Mouse (Mus musculus) thymus, adult 2 months (tissue): ENCODE data around the gene Flt3l. TPM values are rescaled to one million over a fixed set of nuclear protein-coding genes. Genes with fewer than 3 reads are reported as not detected.

ENCODE experiments used
- DNase-seq: peaks from one replicate; pipeline ENCODE4 v3.0.0; 2021
- H3K27ac ChIP-seq: fragments of 200-500 bp; 2 replicates; pipeline ENCODE4 v1.5.1; 2012; ENCODE audit warnings: low read length, control low read depth; ENCODE audit not compliant: control insufficient read depth, insufficient read depth
- H3K27me3 ChIP-seq: fragments of 200-500 bp; 2 replicates; pipeline ENCODE4 v1.6.1; 2012; ENCODE audit warnings: mild to moderate bottlenecking, low read length, moderate library complexity, mixed read lengths; ENCODE audit not compliant: control insufficient read depth, insufficient read depth
- H3K36me3 ChIP-seq: fragments of 200-500 bp; 2 replicates; pipeline ENCODE4 v1.6.1; 2012; ENCODE audit warnings: mild to moderate bottlenecking, low read length, moderate library complexity; ENCODE audit not compliant: control insufficient read depth, insufficient read depth
- H3K4me1 ChIP-seq: fragments of 200-500 bp; replicated peaks from 2 replicates; pipeline ENCODE4 v1.6.1; 2012; ENCODE audit warnings: low read length; ENCODE audit not compliant: control insufficient read depth, insufficient read depth
- H3K4me3 ChIP-seq: fragments of 200-500 bp; 2 replicates; pipeline ENCODE4 v1.5.1; 2012; ENCODE audit warnings: mild to moderate bottlenecking, low read length, control low read depth, moderate library complexity; ENCODE audit not compliant: control insufficient read depth, insufficient read depth
- CTCF ChIP-seq: fragments of 200-500 bp; IDR thresholded peaks from 2 replicates; pipeline ENCODE4 v1.5.1; 2012; ENCODE audit warnings: mild to moderate bottlenecking, control low read depth, low read length, moderate library complexity, borderline replicate concordance; ENCODE audit not compliant: control insufficient read depth, poor library complexity, insufficient read depth; ENCODE audit errors: extremely low read depth
- POLR2A ChIP-seq: fragments of 200-500 bp; IDR thresholded peaks from 2 replicates; pipeline ENCODE4 v1.6.1; 2012; ENCODE audit warnings: mild to moderate bottlenecking, low read length, control low read depth, moderate library complexity; ENCODE audit not compliant: control insufficient read depth, poor library complexity, insufficient read depth; ENCODE audit errors: extremely low read depth
- WGBS: fragments of 180-500 bp; shearing (Covaris S2); methylation state at CpG from one replicate; pipeline ENCODE4 v1.1.7; 2018; 5-methylcytosine and 5-hydroxymethylcytosine counted together
- polyA plus RNA-seq: library from polyadenylated mRNA; depleted of rRNA; stranded (reverse); fragments of >200 nt; gene quantifications from 2 replicates; pipeline ENCODE4 v1.2.3, GENCODE M21; 2012

Gene Flt3l
- polyA plus RNA-seq, 1 experiment: 207 TPM

- no peak for TF ChIP-seq CTCF
- TF ChIP-seq POLR2A: no peak
- H3K27ac ChIP-seq: peak overlapping the region; percentile 97
- H3K4me1 ChIP-seq: peaks cover 55% of the 10 kb centered on the region
- no peak for DNase-seq
- peaks cover 33% of the 10 kb centered on the region for H3K36me3 ChIP-seq
- no peaks in the 10 kb centered on the region for H3K27me3 ChIP-seq
- H3K4me3 ChIP-seq: peak overlapping the region; percentile 79
Observed at GRCm38 (mm10) chr7:45121966-45122365, 14.3 kb downstream of the Flt3l start.

GRCm38 (mm10) chr7:45121404-45121803 is 14.8 kb downstream of the Flt3l start:
- peak; percentile 87 for DNase-seq
- peak overlapping the region; percentile 79 for H3K4me3 ChIP-seq
- H3K36me3 ChIP-seq: peaks cover 27% of the 10 kb centered on the region
- H3K27ac ChIP-seq: peak overlapping the region; percentile 97
- WGBS: 2% methylated on average over 8 of the region's 8 CpGs
- H3K27me3 ChIP-seq: no peaks in the 10 kb centered on the region
- 0 out of 2 replicates have a peak, but pooled peaks have one; percentile 38 for TF ChIP-seq CTCF
- TF ChIP-seq POLR2A: peak; percentile 92
- peaks cover 50% of the 10 kb centered on the region for H3K4me1 ChIP-seq

DNA sequence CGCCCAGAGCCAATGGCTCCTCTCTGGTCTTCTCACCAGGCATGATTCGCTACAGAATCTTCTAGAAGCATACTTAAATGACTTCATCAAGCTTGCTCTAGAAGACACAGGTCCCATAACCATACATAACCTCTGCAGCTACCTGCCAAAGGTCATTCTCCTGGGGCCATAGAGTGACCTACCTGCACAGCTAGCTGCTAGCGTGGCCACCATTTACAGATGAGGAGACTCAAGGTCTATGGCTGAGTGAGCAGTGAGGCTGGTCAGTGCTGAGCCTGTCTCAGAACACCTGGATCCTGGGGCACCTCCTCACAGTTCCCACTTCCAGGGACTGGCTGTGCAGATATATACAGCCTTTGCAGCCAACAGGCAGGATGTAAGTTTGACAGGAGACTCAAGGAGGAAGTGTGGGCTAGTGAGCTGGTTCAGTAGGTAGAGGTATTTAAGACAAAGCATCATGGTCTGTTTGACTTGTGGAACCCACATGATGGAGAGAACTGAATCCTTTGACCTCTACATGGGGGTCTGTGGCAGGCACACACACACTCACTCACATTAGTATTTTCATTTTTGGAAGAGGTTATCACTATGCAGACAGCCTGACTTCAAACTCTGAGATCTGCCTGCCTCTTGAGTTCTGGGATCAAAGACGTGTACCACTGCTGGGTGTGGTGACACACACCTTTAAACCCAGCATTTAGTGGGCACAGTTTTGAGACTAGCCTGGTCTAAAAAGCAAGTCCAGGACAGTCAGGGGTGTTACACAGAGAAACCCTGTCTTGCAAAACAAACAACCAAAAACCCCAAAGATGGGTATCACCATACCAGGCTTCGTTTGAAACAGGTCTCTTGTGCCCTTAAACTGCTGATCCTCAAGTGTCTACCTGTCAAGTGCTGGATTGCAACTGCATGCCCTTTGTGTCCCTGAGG is 16.2 kb downstream of the Flt3l start:
- 71% methylated on average over 5 of the region's 5 CpGs for WGBS
- no peak for DNase-seq
- H3K27ac ChIP-seq: peak overlapping the region; percentile 97
- H3K4me3 ChIP-seq: no peak overlapping the region
- H3K36me3 ChIP-seq: peaks cover 14% of the 10 kb centered on the region
- no peak for TF ChIP-seq POLR2A
- no peak for TF ChIP-seq CTCF
- H3K4me1 ChIP-seq: peaks cover 46% of the 10 kb centered on the region
- no peaks in the 10 kb centered on the region for H3K27me3 ChIP-seq

DNA sequence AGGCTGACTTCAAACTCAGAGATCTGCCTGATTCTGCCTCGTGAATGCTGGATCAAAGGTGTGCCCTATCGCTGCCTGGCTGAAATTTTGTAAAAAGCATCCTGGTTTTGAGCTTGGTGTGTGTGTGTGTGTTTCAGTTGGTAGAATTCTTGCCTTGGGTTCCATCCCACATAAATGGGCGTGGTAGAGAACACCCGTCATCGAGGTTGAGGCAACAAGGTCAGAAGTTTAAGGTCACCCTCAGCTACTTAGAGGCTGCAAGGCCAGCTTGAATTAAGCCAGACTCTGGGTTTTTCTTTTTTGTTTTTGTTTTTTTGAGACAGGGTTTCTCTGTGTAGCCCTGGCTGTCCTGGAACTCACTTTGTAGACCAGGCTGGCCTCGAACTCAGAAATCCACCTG is 17.9 kb downstream of the Flt3l start:
- Histone ChIP-seq H3K4me3 (no peak overlapping the region), H3K27ac (no peak overlapping the region), H3K36me3 (peaks cover 13% of the 10 kb centered on the region), H3K27me3 (no peaks in the 10 kb centered on the region), H3K4me1 (peaks cover 43% of the 10 kb centered on the region)
- DNase-seq: no peak
- TF ChIP-seq POLR2A (no peak), CTCF (no peak)
- 94% methylated on average over 6 of the region's 6 CpGs for WGBS

DNA sequence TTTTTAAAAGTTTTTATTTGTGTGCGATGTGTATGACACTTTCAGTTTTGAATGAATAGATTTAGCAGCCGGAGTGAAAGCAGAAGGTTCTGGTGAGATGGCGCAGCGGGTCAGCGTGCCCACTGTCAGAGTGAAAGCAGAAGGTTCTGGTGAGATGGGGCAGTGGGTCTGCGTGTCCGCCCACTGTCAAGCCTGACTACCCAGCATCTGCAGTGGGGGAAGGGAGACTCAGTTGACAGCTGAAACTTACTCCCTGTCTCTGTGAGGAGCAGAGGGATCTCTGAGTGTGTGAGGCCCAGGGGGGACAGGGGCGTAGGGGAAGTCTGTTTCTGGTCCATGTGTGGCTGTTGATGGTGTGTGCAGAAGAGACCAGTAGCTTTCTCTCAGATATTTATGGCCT is 18.7 kb downstream of the Flt3l start:
- 90% methylated on average over 8 of the region's 8 CpGs for WGBS
- H3K4me3 ChIP-seq: no peak overlapping the region
- no peak overlapping the region for H3K27ac ChIP-seq
- H3K4me1 ChIP-seq: peaks cover 36% of the 10 kb centered on the region
- H3K36me3 ChIP-seq: peaks cover 8% of the 10 kb centered on the region
- H3K27me3 ChIP-seq: no peaks in the 10 kb centered on the region
- TF ChIP-seq CTCF (no peak), POLR2A (no peak)
- no peak for DNase-seq

DNA sequence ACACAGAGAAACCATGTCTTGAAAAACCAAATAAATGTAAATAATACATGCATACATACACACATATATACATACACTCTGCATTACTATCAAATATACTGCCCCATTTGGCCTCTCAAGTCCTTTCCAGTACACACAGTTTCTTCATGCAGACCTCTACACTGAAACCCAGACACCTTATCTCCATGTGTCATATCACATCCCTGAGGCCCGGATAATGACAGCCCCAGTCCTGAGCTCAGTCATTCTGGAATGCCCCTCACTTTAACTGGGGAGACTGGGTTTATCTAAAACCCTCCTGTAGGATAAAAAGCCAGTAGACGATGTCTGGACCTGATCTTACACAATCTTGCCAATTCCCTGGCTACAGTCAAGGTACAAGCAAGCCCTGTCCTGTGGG is 22.8 kb downstream of the Flt3l start:
- TF ChIP-seq POLR2A (no peak), CTCF (no peak)
- Histone ChIP-seq H3K4me3 (no peak overlapping the region), H3K4me1 (peaks cover 4% of the 10 kb centered on the region; the same call in 1 of the 2 replicates), H3K27ac (no peak overlapping the region), H3K27me3 (no peaks in the 10 kb centered on the region), H3K36me3 (no peaks in the 10 kb centered on the region)
- 94% methylated on average over 2 of the region's 2 CpGs for WGBS
- DNase-seq: no peak
